Mouse (Mus musculus): ENCODE results near the gene Cdx2.

Gene Cdx2

DNA sequence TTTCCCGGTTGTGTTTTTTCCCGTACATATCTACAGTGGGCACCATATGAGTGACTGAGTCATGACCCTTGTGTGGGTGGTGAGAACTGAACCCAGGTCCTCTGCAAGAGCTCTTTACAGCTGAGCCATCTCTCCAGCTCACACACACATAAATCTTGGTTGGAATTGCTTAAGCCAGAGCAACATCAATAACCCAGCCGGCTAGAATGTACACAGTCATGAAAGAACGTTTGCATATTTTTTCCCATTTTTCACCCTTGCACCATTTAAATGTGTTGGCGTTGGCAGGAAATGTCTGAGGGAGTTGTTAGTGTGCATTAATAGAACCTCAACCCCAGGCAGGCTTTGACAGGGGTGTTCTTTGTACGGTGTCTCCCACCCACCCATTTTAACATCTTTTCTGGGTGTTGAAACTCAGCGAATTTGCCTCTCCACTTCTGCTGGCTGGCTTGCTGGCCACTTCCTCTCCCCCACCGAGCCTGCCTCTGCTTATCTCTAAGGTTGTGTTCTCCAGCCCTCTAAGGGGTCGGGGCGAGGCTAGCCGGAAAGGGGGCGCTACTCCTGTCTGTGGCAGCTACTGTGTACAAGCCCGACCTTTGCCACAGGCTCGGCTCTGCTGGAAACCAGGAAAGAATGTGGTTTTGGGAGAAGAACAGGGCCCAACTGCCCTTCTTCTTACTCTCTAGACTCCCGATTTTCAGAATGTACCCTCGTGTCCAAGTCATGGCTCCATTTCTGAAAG is 15.1 kb downstream of the Cdx2 start:
- no peak for DNase-seq

- no peak for DNase-seq
Observed at GRCm38 (mm10) chr5:147284365-147284764, 22.7 kb downstream of the Cdx2 start.

GRCm38 (mm10) chr5:147277547-147277925 is 29.5 kb downstream of the Cdx2 start:
- DNase-seq, result no peak

GRCm38 (mm10) chr5:147276701-147277546 is 30.1 kb downstream of the Cdx2 start:
- DNase-seq, result no peak

DNA sequence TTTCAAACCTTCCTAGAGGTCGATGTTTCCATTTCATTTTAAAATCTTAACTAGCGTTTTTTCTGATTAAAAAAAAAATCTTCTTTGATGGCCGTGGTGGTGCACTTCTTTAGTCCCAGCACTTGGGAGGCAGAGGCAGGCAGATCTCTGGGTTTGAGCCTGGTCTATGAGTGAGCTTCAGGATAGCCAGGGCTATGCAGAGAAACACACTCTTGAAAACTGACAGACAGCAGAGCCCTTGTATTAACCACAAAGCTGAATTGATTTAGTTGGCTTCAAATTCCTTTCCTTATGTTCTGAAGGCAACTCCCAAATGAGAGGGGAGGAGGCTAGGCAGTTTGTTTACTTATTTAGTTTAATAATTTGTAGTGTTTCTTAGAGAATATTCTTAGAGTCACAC is 31.3 kb downstream of the Cdx2 start:
- DNase-seq, result no peak

DNA sequence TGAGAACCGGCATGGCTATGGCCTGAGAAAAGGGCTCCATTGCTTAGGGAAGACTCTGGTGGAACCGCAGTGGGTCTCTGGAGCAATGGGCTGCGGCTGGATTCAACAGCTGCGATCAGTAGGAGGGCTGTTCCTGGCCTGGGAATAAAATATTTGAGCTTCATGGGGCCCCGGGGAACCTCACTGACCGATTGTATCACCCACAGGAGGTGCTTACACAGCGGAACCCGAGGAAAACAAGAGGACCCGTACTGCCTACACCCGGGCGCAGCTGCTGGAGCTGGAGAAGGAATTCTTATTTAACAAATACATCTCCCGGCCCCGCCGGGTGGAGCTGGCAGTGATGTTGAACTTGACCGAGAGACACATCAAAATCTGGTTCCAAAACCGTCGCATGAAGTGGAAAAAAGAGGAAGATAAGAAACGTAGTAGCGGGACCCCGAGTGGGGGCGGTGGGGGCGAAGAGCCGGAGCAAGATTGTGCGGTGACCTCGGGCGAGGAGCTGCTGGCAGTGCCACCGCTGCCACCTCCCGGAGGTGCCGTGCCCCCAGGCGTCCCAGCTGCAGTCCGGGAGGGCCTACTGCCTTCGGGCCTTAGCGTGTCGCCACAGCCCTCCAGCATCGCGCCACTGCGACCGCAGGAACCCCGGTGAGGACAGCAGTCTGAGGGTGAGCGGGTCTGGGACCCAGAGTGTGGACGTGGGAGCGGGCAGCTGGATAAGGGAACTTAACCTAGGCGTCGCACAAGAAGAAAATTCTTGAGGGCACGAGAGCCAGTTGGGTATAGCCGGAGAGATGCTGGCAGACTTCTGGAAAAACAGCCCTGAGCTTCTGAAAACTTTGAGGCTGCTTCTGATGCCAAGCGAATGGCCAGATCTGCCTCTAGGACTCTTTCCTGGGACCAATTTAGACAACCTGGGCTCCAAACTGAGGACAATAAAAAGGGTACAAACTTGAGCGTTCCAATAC is 32.6 kb downstream of the Cdx2 start:
- DNase-seq, result no peak

GRCm38 (mm10) chr5:147272808-147273345 is 34.2 kb downstream of the Cdx2 start:
- DNase-seq, result no peak

GRCm38 (mm10) chr5:147272046-147272807 is 34.8 kb downstream of the Cdx2 start:
- no peak for DNase-seq

- no peak for DNase-seq
Observed at GRCm38 (mm10) chr5:147270673-147271655, 36.1 kb downstream of the Cdx2 start.

DNA sequence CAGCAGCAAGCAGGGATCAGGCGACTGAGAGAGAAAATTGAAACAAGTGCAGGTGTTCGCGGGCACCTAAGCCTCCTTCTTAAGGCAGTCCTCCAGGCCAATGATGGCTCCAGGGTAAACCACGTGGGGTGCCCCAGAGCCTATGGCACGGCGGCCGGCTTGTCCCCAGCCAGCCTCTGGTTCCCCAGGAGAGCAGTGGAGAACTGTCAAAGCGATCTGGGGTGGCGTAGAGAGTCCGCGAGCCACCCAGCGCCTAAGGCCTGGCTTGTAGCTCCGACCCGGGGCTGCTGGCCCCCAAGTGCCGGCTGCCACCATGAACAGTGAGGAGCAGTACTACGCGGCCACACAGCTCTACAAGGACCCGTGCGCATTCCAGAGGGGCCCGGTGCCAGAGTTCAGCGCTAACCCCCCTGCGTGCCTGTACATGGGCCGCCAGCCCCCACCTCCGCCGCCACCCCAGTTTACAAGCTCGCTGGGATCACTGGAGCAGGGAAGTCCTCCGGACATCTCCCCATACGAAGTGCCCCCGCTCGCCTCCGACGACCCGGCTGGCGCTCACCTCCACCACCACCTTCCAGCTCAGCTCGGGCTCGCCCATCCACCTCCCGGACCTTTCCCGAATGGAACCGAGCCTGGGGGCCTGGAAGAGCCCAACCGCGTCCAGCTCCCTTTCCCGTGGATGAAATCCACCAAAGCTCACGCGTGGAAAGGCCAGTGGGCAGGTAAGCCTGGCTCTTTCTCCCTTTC is 37.0 kb downstream of the Cdx2 start, which contains the start of gene Pdx1:
Pdx1 (plus strand) TSS at position 34 of the 747 bp plus-strand sequence.
- no peak for DNase-seq

GRCm38 (mm10) chr5:147269371-147269770 is 37.7 kb downstream of the Cdx2 start:
- no peak for DNase-seq

DNA sequence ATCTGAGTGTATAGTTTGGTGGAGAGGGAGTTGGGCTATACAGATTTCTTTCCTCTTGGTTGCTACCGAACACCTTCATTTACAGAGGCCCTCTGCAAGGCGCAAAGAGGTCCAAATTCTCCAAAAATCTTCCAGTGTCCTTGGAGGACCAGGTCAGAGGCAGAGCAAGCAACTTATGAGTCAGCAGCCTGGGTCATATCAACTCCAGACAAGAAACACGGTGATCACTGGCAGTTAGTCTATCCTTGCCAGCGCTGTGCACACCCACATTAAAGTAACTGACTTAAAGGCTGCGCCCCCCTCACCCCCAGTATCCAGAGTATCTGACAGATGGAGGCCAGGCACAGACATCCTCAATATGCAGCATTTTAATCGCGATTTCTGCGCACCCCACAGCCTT is 38.3 kb downstream of the Cdx2 start:
- DNase-seq, result no peak

DNA sequence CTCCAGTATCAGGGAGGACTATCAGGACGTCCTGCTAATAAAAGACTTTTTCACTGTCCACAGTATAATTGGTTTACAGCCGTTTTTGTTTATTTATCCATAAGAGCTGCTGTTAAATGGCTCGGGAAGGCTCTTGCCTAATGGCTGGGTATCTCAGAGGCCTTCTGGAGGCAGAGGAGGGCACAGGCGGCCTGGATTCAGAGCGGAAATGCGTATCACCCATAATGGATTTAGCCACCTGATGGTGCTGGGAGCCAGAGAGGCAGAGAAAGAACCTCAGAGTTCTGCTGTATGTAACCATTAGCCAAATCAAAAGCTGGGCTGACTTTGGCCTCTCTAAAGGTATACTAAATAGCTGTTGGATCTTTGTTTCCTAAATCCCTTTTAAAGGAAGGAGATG is 39.6 kb downstream of the Cdx2 start:
- no peak for DNase-seq

GRCm38 (mm10) chr5:147263945-147264344 is 43.1 kb downstream of the Cdx2 start:
- no peak for DNase-seq

GRCm38 (mm10) chr5:147261899-147262541 is 45.0 kb downstream of the Cdx2 start:
- DNase-seq, result no peak

GRCm38 (mm10) chr5:147260778-147261177 is 46.3 kb downstream of the Cdx2 start:
- no peak for DNase-seq

GRCm38 (mm10) chr5:147260189-147260588 is 46.9 kb downstream of the Cdx2 start:
- no peak for DNase-seq
